Mouse (Mus musculus): Measurements from ENCODE around the gene Rab44. TPM values are rescaled to one million over a fixed set of nuclear protein-coding genes. Genes with fewer than 3 reads are reported as not detected.

Gene Rab44
- total and polyA plus RNA-seq, 2 experiments from 2014 or later, result 0.20 to 1.2 TPM

GRCm38 (mm10) chr17:29179917-29180316, 66.0 kb downstream of the Rab44 start:
- no peak overlapping the region for H3K27ac ChIP-seq
- H3K4me1 ChIP-seq (ENCODE audit: insufficient read depth, low read length), result peaks cover 8% of the 10 kb centered on the region
- no peaks in the 10 kb centered on the region for H3K9me3 ChIP-seq (ENCODE audit: low read length)
- no peak overlapping the region for H3K4me3 ChIP-seq (ENCODE audit: low read length)
- ATAC-seq (no peak), DNase-seq (ENCODE audit: low spot score) (no peak)
- H3K27me3 ChIP-seq (ENCODE audit: insufficient read depth, low read length), result no peaks in the 10 kb centered on the region
- H3K9ac ChIP-seq (replicated peaks; ENCODE audit: low read length), result no peak overlapping the region
- TF ChIP-seq CTCF (IDR thresholded peaks at IDR 0.05; ENCODE audit: low read depth), result no peak
- 85% methylated on average over 6 of the region's 6 CpGs for WGBS
- no peak overlapping the region for H3K4me2 ChIP-seq (ENCODE audit: low read depth, low read length)
- no peaks in the 10 kb centered on the region for H3K36me3 ChIP-seq (ENCODE audit: insufficient read depth, low read length)

GRCm38 (mm10) chr17:29180406-29181127, 66.6 kb downstream of the Rab44 start:
- Histone ChIP-seq H3K4me1 (ENCODE audit: insufficient read depth, low read length) (peaks cover 8% of the 10 kb centered on the region), H3K27ac (no peak overlapping the region), H3K4me2 (ENCODE audit: low read depth, low read length) (no peak overlapping the region), H3K9ac (replicated peaks; ENCODE audit: low read length) (no peak overlapping the region), H3K27me3 (ENCODE audit: insufficient read depth, low read length) (no peaks in the 10 kb centered on the region), H3K4me3 (ENCODE audit: low read length) (no peak overlapping the region), H3K36me3 (ENCODE audit: insufficient read depth, low read length) (no peaks in the 10 kb centered on the region), H3K9me3 (ENCODE audit: low read length) (no peaks in the 10 kb centered on the region)
- TF ChIP-seq CTCF (IDR thresholded peaks at IDR 0.05; ENCODE audit: low read depth), result no peak
- 80% methylated on average over 4 of the region's 4 CpGs for whole genome bisulfite sequencing
- DNase-seq (ENCODE audit: low spot score) (no peak), ATAC-seq (no peak)

- DNase-seq (ENCODE audit: low spot score), result no peak
- H3K36me3 ChIP-seq (ENCODE audit: insufficient read depth, low read length), result no peaks in the 10 kb centered on the region
- TF ChIP-seq CTCF (IDR thresholded peaks at IDR 0.05; ENCODE audit: low read depth), result no peak
- no peak overlapping the region for H3K27ac ChIP-seq
- H3K9me3 ChIP-seq (ENCODE audit: low read length), result no peaks in the 10 kb centered on the region
- no peak overlapping the region for H3K4me2 ChIP-seq (ENCODE audit: low read depth, low read length)
- H3K4me1 ChIP-seq (ENCODE audit: insufficient read depth, low read length), result peaks cover 2% of the 10 kb centered on the region
- no peak overlapping the region for H3K9ac ChIP-seq (replicated peaks; ENCODE audit: low read length)
- no peak overlapping the region for H3K4me3 ChIP-seq (ENCODE audit: low read length)
- H3K27me3 ChIP-seq (ENCODE audit: insufficient read depth, low read length), result no peaks in the 10 kb centered on the region
- WGBS, result 84% methylated on average over 5 of the region's 5 CpGs
- ATAC-seq, result no peak
Measured at GRCm38 (mm10) chr17:29181751-29182150, 67.8 kb downstream of the Rab44 start.

GRCm38 (mm10) chr17:29183162-29183561, 69.2 kb downstream of the Rab44 start:
- no peaks in the 10 kb centered on the region for H3K36me3 ChIP-seq (ENCODE audit: insufficient read depth, low read length)
- H3K9me3 ChIP-seq (ENCODE audit: low read length), result no peaks in the 10 kb centered on the region
- no peak overlapping the region for H3K9ac ChIP-seq (replicated peaks; ENCODE audit: low read length)
- 60% methylated on average over 11 of the region's 11 CpGs for WGBS
- H3K4me1 ChIP-seq (ENCODE audit: insufficient read depth, low read length), result no peaks in the 10 kb centered on the region
- no peak overlapping the region for H3K4me2 ChIP-seq (ENCODE audit: low read depth, low read length)
- no peak overlapping the region for H3K4me3 ChIP-seq (ENCODE audit: low read length)
- H3K27me3 ChIP-seq (ENCODE audit: insufficient read depth, low read length), result no peaks in the 10 kb centered on the region
- no peak for TF ChIP-seq CTCF (IDR thresholded peaks at IDR 0.05; ENCODE audit: low read depth)
- H3K27ac ChIP-seq, result no peak overlapping the region
- no peak for DNase-seq (ENCODE audit: low spot score)
- no peak for ATAC-seq

GRCm38 (mm10) chr17:29185376-29186046, 71.6 kb downstream of the Rab44 start:
- H3K4me3 ChIP-seq (ENCODE audit: low read length), result no peak overlapping the region
- H3K27ac ChIP-seq, result no peak overlapping the region
- no peak for TF ChIP-seq CTCF (IDR thresholded peaks at IDR 0.05; ENCODE audit: low read depth)
- no peaks in the 10 kb centered on the region for H3K36me3 ChIP-seq (ENCODE audit: insufficient read depth, low read length)
- 54% methylated on average over 7 of the region's 7 CpGs for WGBS
- H3K27me3 ChIP-seq (ENCODE audit: insufficient read depth, low read length), result no peaks in the 10 kb centered on the region
- no peaks in the 10 kb centered on the region for H3K9me3 ChIP-seq (ENCODE audit: low read length)
- ATAC-seq, result no peak
- no peak for DNase-seq (ENCODE audit: low spot score)
- H3K4me2 ChIP-seq (ENCODE audit: low read depth, low read length), result no peak overlapping the region
- H3K9ac ChIP-seq (replicated peaks; ENCODE audit: low read length), result no peak overlapping the region
- no peaks in the 10 kb centered on the region for H3K4me1 ChIP-seq (ENCODE audit: insufficient read depth, low read length)

- ATAC-seq, result no peak
- no peak for TF ChIP-seq CTCF (IDR thresholded peaks at IDR 0.05; ENCODE audit: low read depth)
- Histone ChIP-seq H3K4me2 (ENCODE audit: low read depth, low read length) (no peak overlapping the region), H3K27ac (peak overlapping the region; percentile 22; the same call in 1 of the 2 replicates), H3K9me3 (ENCODE audit: low read length) (no peaks in the 10 kb centered on the region), H3K9ac (replicated peaks; ENCODE audit: low read length) (no peak overlapping the region; the same call in 1 of the 2 replicates), H3K4me1 (ENCODE audit: insufficient read depth, low read length) (no peaks in the 10 kb centered on the region), H3K27me3 (ENCODE audit: insufficient read depth, low read length) (no peaks in the 10 kb centered on the region), H3K4me3 (ENCODE audit: low read length) (no peak overlapping the region), H3K36me3 (ENCODE audit: insufficient read depth, low read length) (no peaks in the 10 kb centered on the region)
- 20% methylated on average over 10 of the region's 10 CpGs for WGBS
- peak; percentile 23 for DNase-seq (ENCODE audit: low spot score)
Measured at GRCm38 (mm10) chr17:29186989-29187859, 73.3 kb downstream of the Rab44 start.

Measured in hindbrain, postnatal 0 days (tissue).